Mouse (Mus musculus) 3T3-L1 (cell line): Measurements from ENCODE around the gene Nfam1.
A peak's percentile ranks its signal among the peaks of the same experiment; 100 is the strongest.
"Not testable (repeated sequence)": the region's sequence is repeated elsewhere in the genome, so short reads cannot be mapped to it uniquely, and the experiment has no call there.

Experiments used
- DNase-seq: peaks from one replicate; pipeline ENCODE4 v3.0.0-alpha.2; 2015; ENCODE audit warnings: low read depth, low spot score

Nfam1 gene

GRCm38 (mm10) chr15:83032981-83033541 is at the start of gene Nfam1:
Nfam1 (minus strand) TSS chr15:83033306.
- DNase-seq: no peak

- DNase-seq: no peak
Measured at GRCm38 (mm10) chr15:83075607-83076525, 42.8 kb upstream of the Nfam1 start.

- no peak for DNase-seq
Measured at GRCm38 (mm10) chr15:83074179-83074578, 41.1 kb upstream of the Nfam1 start.

GRCm38 (mm10) chr15:83071752-83072151 is 38.6 kb upstream of the Nfam1 start:
- peak; percentile 29 for DNase-seq

GRCm38 (mm10) chr15:83070942-83071341 is 37.8 kb upstream of the Nfam1 start:
- DNase-seq: peak; percentile 72

- DNase-seq: no peak
Measured at GRCm38 (mm10) chr15:83068270-83068669, 35.2 kb upstream of the Nfam1 start.

- DNase-seq: peak; percentile 84
Measured at GRCm38 (mm10) chr15:83065543-83065942, 32.4 kb upstream of the Nfam1 start.

GRCm38 (mm10) chr15:83062582-83062981 is 29.5 kb upstream of the Nfam1 start:
- not testable (repeated sequence) for DNase-seq

- DNase-seq: no peak
Measured at GRCm38 (mm10) chr15:83061689-83062088, 28.6 kb upstream of the Nfam1 start.

- no peak for DNase-seq
Measured at GRCm38 (mm10) chr15:83059233-83059660, 26.1 kb upstream of the Nfam1 start.

GRCm38 (mm10) chr15:83057533-83057932 is 24.4 kb upstream of the Nfam1 start:
- DNase-seq: no peak

- no peak for DNase-seq
Measured at GRCm38 (mm10) chr15:83056378-83057083, 23.4 kb upstream of the Nfam1 start.

GRCm38 (mm10) chr15:83055569-83055968 is 22.5 kb upstream of the Nfam1 start:
- DNase-seq: no peak

- DNase-seq: no peak
Measured at GRCm38 (mm10) chr15:83053261-83053660, 20.2 kb upstream of the Nfam1 start.

GRCm38 (mm10) chr15:83052341-83053104 is 19.4 kb upstream of the Nfam1 start:
- no peak for DNase-seq

- DNase-seq: no peak
Measured at GRCm38 (mm10) chr15:83046730-83047129, 13.6 kb upstream of the Nfam1 start.

- DNase-seq: no peak
Measured at GRCm38 (mm10) chr15:83046308-83046707, 13.2 kb upstream of the Nfam1 start.

GRCm38 (mm10) chr15:83045565-83045964 is 12.5 kb upstream of the Nfam1 start:
- not testable (repeated sequence) for DNase-seq

- no peak for DNase-seq
Measured at GRCm38 (mm10) chr15:83043362-83043708, 10.2 kb upstream of the Nfam1 start.

GRCm38 (mm10) chr15:83042655-83043361 is 9.7 kb upstream of the Nfam1 start:
- no peak for DNase-seq

- DNase-seq: no peak
Measured at GRCm38 (mm10) chr15:83040156-83040555, 7.0 kb upstream of the Nfam1 start.
